9 mouse cellular contexts compared by ENCODE assay signal in the genomic region with DNA sequence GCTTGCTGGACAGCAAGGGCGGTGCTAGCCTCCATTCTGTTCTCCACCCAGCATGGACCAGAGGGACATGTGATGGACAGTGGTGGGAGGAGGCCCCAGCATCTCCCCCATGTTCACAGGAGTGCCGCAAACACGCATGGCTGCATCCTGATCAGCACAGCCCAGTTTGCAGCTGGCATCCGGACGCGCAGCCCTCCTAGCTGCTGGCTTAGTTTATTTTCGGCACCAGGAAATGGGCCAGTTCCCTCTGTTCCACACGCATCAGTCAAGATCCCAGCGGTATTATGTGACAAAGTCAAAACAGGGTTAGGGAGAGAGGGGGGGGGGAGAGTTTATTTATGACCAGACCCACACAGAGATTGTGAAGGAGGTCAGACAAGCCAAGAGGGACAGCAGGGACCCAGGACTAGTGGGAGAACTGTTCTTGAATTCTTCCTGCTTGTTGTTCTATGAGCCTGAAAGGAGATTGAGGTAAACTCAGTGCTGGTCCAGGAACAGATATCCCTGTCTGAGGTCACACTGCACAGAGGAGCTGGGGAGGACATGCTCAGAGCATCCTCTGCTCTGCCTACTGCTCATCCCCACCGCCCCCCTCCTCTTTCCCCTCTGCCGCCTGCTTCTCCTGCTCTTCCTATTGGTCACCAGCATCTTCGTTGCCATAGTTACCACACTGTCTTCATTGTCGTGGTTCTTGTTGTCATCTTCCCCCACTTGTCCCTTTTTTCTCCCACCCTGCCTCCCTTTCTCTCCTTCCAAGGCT. TPM values are rescaled to one million over a fixed set of nuclear protein-coding genes. Genes with fewer than 3 reads are reported as not detected.
DNase-seq lines count a peak whose midpoint lies in the region; ATAC-seq lines count a peak whose summit lies in the region.
"Had no signal": no experiment of that assay in that cellular context is flagged by ENCODE, and none has a peak within 500 bp of the region (broad histone marks: within the 10 kb centered on the region; RNA-seq: fewer than 3 reads in every experiment).

No protein-coding gene starts in this region.

- intact Hi-C loops in left cerebral cortex, postnatal 25 days (cut with DNase I), result loop anchor here (2.0 kb wide), 1 partner anchor 58 kb away; no protein-coding TSS in a partner anchor

- no peaks in the 10 kb centered on the region for H3K27me3 ChIP-seq in heart, embryonic 12.5 days (replicated peaks)
- no peaks in the 10 kb centered on the region for H3K27me3 ChIP-seq in forebrain, embryonic 15.5 days
- H3K27me3 ChIP-seq in hindbrain, embryonic 16.5 days (replicated peaks; ENCODE audit: control insufficient read depth, insufficient read depth, low read length), result no peaks in the 10 kb centered on the region
- H3K27me3 ChIP-seq in midbrain, embryonic 16.5 days (ENCODE audit: control insufficient read depth, insufficient read depth, low read depth, low read length), result no peaks in the 10 kb centered on the region

- H3K36me3 ChIP-seq in heart, embryonic 12.5 days, result no peaks in the 10 kb centered on the region
- no peaks in the 10 kb centered on the region for H3K36me3 ChIP-seq in forebrain, embryonic 15.5 days
- H3K36me3 ChIP-seq in hindbrain, embryonic 16.5 days (ENCODE audit: control insufficient read depth, insufficient read depth, low read length), result no peaks in the 10 kb centered on the region
- no peaks in the 10 kb centered on the region for H3K36me3 ChIP-seq in midbrain, embryonic 16.5 days (ENCODE audit: control insufficient read depth, insufficient read depth, low read length)

- H3K9ac ChIP-seq in heart, embryonic 12.5 days, result no peak overlapping the region
- no peak overlapping the region for H3K9ac ChIP-seq in forebrain, embryonic 15.5 days (replicated peaks)
- no peak overlapping the region for H3K9ac ChIP-seq in hindbrain, embryonic 16.5 days (ENCODE audit: low read depth, low read length)
- 0 out of 2 replicates have a peak overlapping the region, but pooled peaks have one; percentile 28 for H3K9ac ChIP-seq in midbrain, embryonic 16.5 days (ENCODE audit: low read depth, low read length)

- peak; percentile 98 for DNase-seq in heart, adult 11 months
- DNase-seq in left cerebral cortex, postnatal 25 days (ENCODE audit: low spot score in 2 of 2), result peak; percentile 57 to 92
- DNase-seq in adipocyte (ENCODE audit: low spot score), result no peak
- no peak for DNase-seq in thymus, postnatal 25 days

- WGBS in heart, embryonic 12.5 days, result 57% methylated on average over 13 of the region's 13 CpGs
- WGBS in forebrain, embryonic 15.5 days, result 54% methylated on average over 13 of the region's 13 CpGs
- 29% methylated on average over 13 of the region's 13 CpGs for WGBS in hindbrain, embryonic 16.5 days
- WGBS in midbrain, embryonic 16.5 days, result 34% methylated on average over 12 of the region's 13 CpGs

- H3K27ac ChIP-seq in heart, embryonic 12.5 days (ENCODE audit: poor library complexity, severe bottlenecking), result no peak overlapping the region
- H3K27ac ChIP-seq in forebrain, embryonic 15.5 days (replicated peaks), result peak overlapping the region; percentile 74
- H3K27ac ChIP-seq in hindbrain, embryonic 16.5 days (ENCODE audit: low read depth, low read length), result peak overlapping the region; percentile 76
- peak overlapping the region; percentile 83 for H3K27ac ChIP-seq in midbrain, embryonic 16.5 days (ENCODE audit: low read length)

- no peak overlapping the region for H3K4me2 ChIP-seq in heart, embryonic 12.5 days
- H3K4me2 ChIP-seq in forebrain, embryonic 15.5 days (replicated peaks), result no peak overlapping the region
- H3K4me2 ChIP-seq in hindbrain, embryonic 16.5 days (ENCODE audit: low read length), result no peak overlapping the region
- no peak overlapping the region for H3K4me2 ChIP-seq in midbrain, embryonic 16.5 days (ENCODE audit: low read length)

- no peak for ATAC-seq in heart, embryonic 12.5 days (ENCODE audit: insufficient number of reproducible peaks, low FRiP score)
- peak; percentile 91 for ATAC-seq in forebrain, embryonic 15.5 days (replicated peaks)
- ATAC-seq in hindbrain, embryonic 16.5 days, result peak; percentile 96
- ATAC-seq in midbrain, embryonic 16.5 days, result peak; percentile 96

- peaks cover 11% of the 10 kb centered on the region for H3K4me1 ChIP-seq in heart, embryonic 12.5 days (replicated peaks)
- peaks cover 14% of the 10 kb centered on the region; the same call in 1 of the 2 replicates for H3K4me1 ChIP-seq in forebrain, embryonic 15.5 days
- peaks cover 16% of the 10 kb centered on the region for H3K4me1 ChIP-seq in hindbrain, embryonic 16.5 days (ENCODE audit: control insufficient read depth, insufficient read depth, low read depth, low read length)
- peaks cover 23% of the 10 kb centered on the region for H3K4me1 ChIP-seq in midbrain, embryonic 16.5 days (ENCODE audit: control insufficient read depth, insufficient read depth, low read length)

- H3K9me3 ChIP-seq in heart, embryonic 12.5 days (replicated peaks), result no peaks in the 10 kb centered on the region
- no peaks in the 10 kb centered on the region for H3K9me3 ChIP-seq in forebrain, embryonic 15.5 days
- no peaks in the 10 kb centered on the region for H3K9me3 ChIP-seq in hindbrain, embryonic 16.5 days (ENCODE audit: control insufficient read depth, low read length)
- no peaks in the 10 kb centered on the region for H3K9me3 ChIP-seq in midbrain, embryonic 16.5 days (replicated peaks; ENCODE audit: control insufficient read depth, low read length, poor library complexity, severe bottlenecking)

- no peak overlapping the region for H3K4me3 ChIP-seq in heart, embryonic 12.5 days
- H3K4me3 ChIP-seq in forebrain, embryonic 15.5 days, result no peak overlapping the region
- H3K4me3 ChIP-seq in hindbrain, embryonic 16.5 days (ENCODE audit: low read length), result no peak overlapping the region
- H3K4me3 ChIP-seq in midbrain, embryonic 16.5 days (ENCODE audit: low read depth, low read length), result no peak overlapping the region
- H3K4me3 ChIP-seq: erythroblast, embryonic 14.5 days had no signal

RNA-seq across cellular contexts. Expression of a gene that starts 22.6 kb away (rescaled TPM):
- 1.2 and 1.3 TPM in 2 replicates for polyA plus RNA-seq in heart, embryonic 12.5 days (2016; fragmentation: Nextera tagmentation; extraction: Ambion mirVana)
- 0.18 and 0.31 TPM in 2 replicates for polyA plus RNA-seq in forebrain, embryonic 15.5 days (2015; fragmentation: Nextera tagmentation; extraction: Ambion mirVana)
- 0.41 and 0.51 TPM in 2 replicates for polyA plus RNA-seq in hindbrain, embryonic 16.5 days (2015; fragmentation: Nextera tagmentation; extraction: Ambion mirVana)
- 1 to 10 TPM; 3.0 to 4.2 TPM for total RNA-seq in left cerebral cortex, postnatal 25 days (2021)
- 0.26 and 0.53 TPM in 2 replicates for polyA plus RNA-seq in midbrain, embryonic 16.5 days (2015; fragmentation: Nextera tagmentation; extraction: Ambion mirVana)
- polyA plus RNA-seq: erythroblast, embryonic 14.5 days had no signal

RNA-seq across cellular contexts. Expression of a gene that starts 51.7 kb away (rescaled TPM):
- 58.0 and 59.2 TPM in 2 replicates for polyA plus RNA-seq in heart, embryonic 12.5 days (2016; fragmentation: Nextera tagmentation; extraction: Ambion mirVana)
- polyA plus RNA-seq in forebrain, embryonic 15.5 days (2015; fragmentation: Nextera tagmentation; extraction: Ambion mirVana), result 47.8 and 52.6 TPM in 2 replicates
- polyA plus RNA-seq in hindbrain, embryonic 16.5 days (2015; fragmentation: Nextera tagmentation; extraction: Ambion mirVana), result 89.1 and 97.7 TPM in 2 replicates
- 100 to 1,000 TPM; 151 to 154 TPM for total RNA-seq in left cerebral cortex, postnatal 25 days (2021)
- polyA plus RNA-seq in midbrain, embryonic 16.5 days (2015; fragmentation: Nextera tagmentation; extraction: Ambion mirVana), result 69.7 and 78.1 TPM in 2 replicates
- polyA plus RNA-seq: erythroblast, embryonic 14.5 days had no signal

Comparison
In these comparisons a context has a peak if more than half of its experiments do, and no peak if none do; other contexts are left out.
1. DNase-seq: peak in heart, adult 11 months (single experiment) and left cerebral cortex, postnatal 25 days (2 of 2); none in adipocyte (single experiment) and thymus, postnatal 25 days (single experiment).